In genomic region chr17:35097164-35097655, GRCm38 (mm10) we compare ENCODE assay signal across 13 mouse cellular contexts. TPM values are rescaled to one million over a fixed set of nuclear protein-coding genes. Genes with fewer than 3 reads are reported as not detected.
DNase-seq lines count a peak whose midpoint lies in the region; ATAC-seq and TF ChIP-seq lines count a peak whose summit lies in the region.
"Had no signal": no experiment of that assay in that cellular context is flagged by ENCODE, and none has a peak within 500 bp of the region (broad histone marks: within the 10 kb centered on the region; RNA-seq: fewer than 3 reads in every experiment).

No protein-coding gene starts in this region.

- H3K4me2 ChIP-seq in midbrain, embryonic 11.5 days, result no peak overlapping the region
- H3K4me2 ChIP-seq in midbrain, embryonic 15.5 days, result no peak overlapping the region
- H3K4me2 ChIP-seq in hindbrain, embryonic 11.5 days (replicated peaks; ENCODE audit: low read depth, low read length), result no peak overlapping the region
- no peak overlapping the region for H3K4me2 ChIP-seq in heart, embryonic 11.5 days

- H3K4me3 ChIP-seq in gastrocnemius, adult 2 months, result no peak overlapping the region
- no peak overlapping the region for H3K4me3 ChIP-seq in midbrain, embryonic 11.5 days (ENCODE audit: low read depth, low read length)
- H3K4me3 ChIP-seq in midbrain, embryonic 15.5 days, result no peak overlapping the region
- H3K4me3 ChIP-seq in hindbrain, embryonic 11.5 days (ENCODE audit: low read depth, low read length), result no peak overlapping the region
- no peak overlapping the region for H3K4me3 ChIP-seq in heart, embryonic 11.5 days (ENCODE audit: low read depth, low read length)
- H3K4me3 ChIP-seq: erythroblast, embryonic 14.5 days had no signal

- DNase-seq in gastrocnemius, adult 2 months, result no peak
- no peak for DNase-seq in gastrocnemius, postnatal 10 days
- peak; percentile 73 for DNase-seq in midbrain, embryonic 11.5 days (ENCODE audit: low spot score, missing footprints)
- peak; percentile 78 to 79 for DNase-seq in cerebellum, postnatal 10 days
- DNase-seq in right cerebral cortex, postnatal 25 days, result peak; percentile 60
- DNase-seq in hindbrain, embryonic 11.5 days (ENCODE audit: low spot score), result no peak
- DNase-seq: midbrain, embryonic 14.5 days had no signal

- no peaks in the 10 kb centered on the region for H3K27me3 ChIP-seq in midbrain, embryonic 11.5 days (ENCODE audit: control insufficient read depth, insufficient read depth, low read length)
- H3K27me3 ChIP-seq in midbrain, embryonic 15.5 days (replicated peaks), result no peaks in the 10 kb centered on the region
- no peaks in the 10 kb centered on the region for H3K27me3 ChIP-seq in hindbrain, embryonic 11.5 days (ENCODE audit: control insufficient read depth, insufficient read depth, low read length)
- H3K27me3 ChIP-seq in heart, embryonic 11.5 days (ENCODE audit: control insufficient read depth, insufficient read depth, low read length), result no peaks in the 10 kb centered on the region

- peak; percentile 32; the same call in 1 of the 2 replicates for TF ChIP-seq CTCF in gastrocnemius, adult 2 months (IDR thresholded peaks at IDR 0.05)

- no peak for ATAC-seq in midbrain, embryonic 11.5 days (ENCODE audit: low FRiP score)
- no peak for ATAC-seq in midbrain, embryonic 15.5 days (replicated peaks)
- no peak for ATAC-seq in hindbrain, embryonic 11.5 days (ENCODE audit: low FRiP score)
- no peak for ATAC-seq in heart, embryonic 11.5 days (replicated peaks; ENCODE audit: insufficient number of reproducible peaks, low FRiP score, low TSS enrichment)
- ATAC-seq: hindbrain, postnatal 0 days had no signal

- H3K4me1 ChIP-seq in midbrain, embryonic 11.5 days (ENCODE audit: control insufficient read depth, insufficient read depth, low read length), result no peaks in the 10 kb centered on the region
- no peaks in the 10 kb centered on the region for H3K4me1 ChIP-seq in midbrain, embryonic 15.5 days
- H3K4me1 ChIP-seq in hindbrain, embryonic 11.5 days (replicated peaks; ENCODE audit: control insufficient read depth, insufficient read depth, low read length), result no peaks in the 10 kb centered on the region
- peaks cover 4% of the 10 kb centered on the region; the same call in 1 of the 2 replicates for H3K4me1 ChIP-seq in heart, embryonic 11.5 days (ENCODE audit: control insufficient read depth, insufficient read depth, low read length)

- H3K9me3 ChIP-seq in midbrain, embryonic 11.5 days (ENCODE audit: control insufficient read depth, low read length), result no peaks in the 10 kb centered on the region
- no peaks in the 10 kb centered on the region for H3K9me3 ChIP-seq in midbrain, embryonic 15.5 days
- no peaks in the 10 kb centered on the region for H3K9me3 ChIP-seq in hindbrain, embryonic 11.5 days (ENCODE audit: control insufficient read depth, low read length)
- no peaks in the 10 kb centered on the region for H3K9me3 ChIP-seq in heart, embryonic 11.5 days (replicated peaks; ENCODE audit: control insufficient read depth, low read length)

- WGBS in midbrain, embryonic 11.5 days, result 70% methylated on average over 12 of the region's 12 CpGs
- 70% methylated on average over 12 of the region's 12 CpGs for WGBS in midbrain, embryonic 15.5 days
- WGBS in hindbrain, embryonic 11.5 days, result 83% methylated on average over 12 of the region's 12 CpGs
- WGBS in heart, embryonic 11.5 days (ENCODE audit: insufficient replicate concordance), result 87% methylated on average over 12 of the region's 12 CpGs

- H3K9ac ChIP-seq in midbrain, embryonic 11.5 days (ENCODE audit: low read length), result no peak overlapping the region
- H3K9ac ChIP-seq in midbrain, embryonic 15.5 days, result no peak overlapping the region
- H3K9ac ChIP-seq in hindbrain, embryonic 11.5 days (ENCODE audit: low read depth, low read length), result no peak overlapping the region
- no peak overlapping the region for H3K9ac ChIP-seq in heart, embryonic 11.5 days (ENCODE audit: low read depth, low read length)

- intact Hi-C loops in gastrocnemius, adult 2 months (cut with DNase I), result no loop called here

- H3K27ac ChIP-seq in gastrocnemius, adult 2 months, result no peak overlapping the region
- H3K27ac ChIP-seq in midbrain, embryonic 11.5 days (ENCODE audit: low read depth, low read length), result no peak overlapping the region
- H3K27ac ChIP-seq in midbrain, embryonic 15.5 days, result no peak overlapping the region
- no peak overlapping the region for H3K27ac ChIP-seq in hindbrain, embryonic 11.5 days (ENCODE audit: low read depth, low read length)
- H3K27ac ChIP-seq in heart, embryonic 11.5 days (ENCODE audit: low read depth, low read length), result no peak overlapping the region
- H3K27ac ChIP-seq: hindbrain, postnatal 0 days had no signal

- peaks cover 10% of the 10 kb centered on the region for H3K36me3 ChIP-seq in midbrain, embryonic 11.5 days (ENCODE audit: control insufficient read depth, insufficient read depth, low read length)
- peaks cover 39% of the 10 kb centered on the region for H3K36me3 ChIP-seq in midbrain, embryonic 15.5 days (replicated peaks)
- H3K36me3 ChIP-seq in hindbrain, embryonic 11.5 days (ENCODE audit: control insufficient read depth, insufficient read depth, low read length), result peaks cover 6% of the 10 kb centered on the region; the same call in 1 of the 2 replicates
- peaks cover 29% of the 10 kb centered on the region for H3K36me3 ChIP-seq in heart, embryonic 11.5 days (ENCODE audit: control insufficient read depth, insufficient read depth, low read length)

RNA-seq across cellular contexts. Expression of gene Abhd16a, which starts 8.1 kb away (rescaled TPM):
- total RNA-seq in gastrocnemius, adult 2 months (2021), result 10 to 100 TPM; 74.2 to 99.7 TPM
- 10 to 100 TPM; 59.1 to 65.0 TPM for total RNA-seq in gastrocnemius, postnatal 10 days (2021)
- 40.5 and 45.2 TPM in 2 replicates for polyA plus RNA-seq in midbrain, embryonic 11.5 days (2014; fragmentation: Nextera tagmentation; extraction: Ambion mirVana)
- 105 and 113 TPM in 2 replicates for polyA plus RNA-seq in midbrain, embryonic 15.5 days (2015; fragmentation: Nextera tagmentation; extraction: Ambion mirVana)
- polyA plus RNA-seq in hindbrain, embryonic 11.5 days (2014; fragmentation: Nextera tagmentation; extraction: Ambion mirVana), result 40.2 and 45.1 TPM in 2 replicates
- polyA plus RNA-seq in heart, embryonic 11.5 days (2014; fragmentation: Nextera tagmentation; extraction: Ambion mirVana), result 47.4 and 51.2 TPM in 2 replicates

RNA-seq across cellular contexts. Expression of gene Ly6g5c, which starts 10.9 kb away (rescaled TPM):
- not detected for total RNA-seq in gastrocnemius, adult 2 months (2021)
- not detected for total RNA-seq in gastrocnemius, postnatal 10 days (2021)
- polyA plus RNA-seq in midbrain, embryonic 11.5 days (2014; fragmentation: Nextera tagmentation; extraction: Ambion mirVana), result not detected in 2 replicates
- polyA plus RNA-seq in midbrain, embryonic 15.5 days (2015; fragmentation: Nextera tagmentation; extraction: Ambion mirVana), result not detected in 2 replicates
- not detected in 2 replicates for polyA plus RNA-seq in hindbrain, embryonic 11.5 days (2014; fragmentation: Nextera tagmentation; extraction: Ambion mirVana)
- polyA plus RNA-seq in heart, embryonic 11.5 days (2014; fragmentation: Nextera tagmentation; extraction: Ambion mirVana), result not detected in 2 replicates
- total RNA-seq: granulocyte monocyte progenitor cell, adult 5-6 weeks; hindbrain, postnatal 0 days had no signal
- polyA plus RNA-seq: erythroblast, embryonic 14.5 days; hindbrain, postnatal 0 days; limb, embryonic 14.5 days; midbrain, embryonic 14.5 days had no signal

RNA-seq across cellular contexts. Expression of gene Ly6g6f, which starts 11.8 kb away (rescaled TPM):
- not detected for total RNA-seq in gastrocnemius, adult 2 months (2021)
- total RNA-seq in gastrocnemius, postnatal 10 days (2021), result under 1 TPM in 1 of 2 experiments, not detected in 1; 0.23 TPM
- 0.28 and 0.74 TPM in 2 replicates for polyA plus RNA-seq in midbrain, embryonic 11.5 days (2014; fragmentation: Nextera tagmentation; extraction: Ambion mirVana)
- polyA plus RNA-seq in midbrain, embryonic 15.5 days (2015; fragmentation: Nextera tagmentation; extraction: Ambion mirVana), result not detected in 2 replicates
- 0.29 and 0.52 TPM in 2 replicates for polyA plus RNA-seq in hindbrain, embryonic 11.5 days (2014; fragmentation: Nextera tagmentation; extraction: Ambion mirVana)
- 1.8 TPM in 2 replicates for polyA plus RNA-seq in heart, embryonic 11.5 days (2014; fragmentation: Nextera tagmentation; extraction: Ambion mirVana)
- total RNA-seq: granulocyte monocyte progenitor cell, adult 5-6 weeks; hindbrain, postnatal 0 days had no signal
- polyA plus RNA-seq: hindbrain, postnatal 0 days; midbrain, embryonic 14.5 days had no signal

RNA-seq across cellular contexts. Expression of gene Ly6g5b, which starts 18.0 kb away (rescaled TPM):
- under 1 TPM in 1 of 2 experiments, not detected in 1; 0.36 TPM for total RNA-seq in gastrocnemius, adult 2 months (2021)
- under 1 TPM in 1 of 2 experiments, not detected in 1; 0.34 TPM for total RNA-seq in gastrocnemius, postnatal 10 days (2021)
- 0.86 and 1.2 TPM in 2 replicates for polyA plus RNA-seq in midbrain, embryonic 11.5 days (2014; fragmentation: Nextera tagmentation; extraction: Ambion mirVana)
- polyA plus RNA-seq in midbrain, embryonic 15.5 days (2015; fragmentation: Nextera tagmentation; extraction: Ambion mirVana), result 1.1 and 2.2 TPM in 2 replicates
- polyA plus RNA-seq in hindbrain, embryonic 11.5 days (2014; fragmentation: Nextera tagmentation; extraction: Ambion mirVana), result 0.89 and 0.96 TPM in 2 replicates
- 0.36 and 0.56 TPM in 2 replicates for polyA plus RNA-seq in heart, embryonic 11.5 days (2014; fragmentation: Nextera tagmentation; extraction: Ambion mirVana)
- total RNA-seq: granulocyte monocyte progenitor cell, adult 5-6 weeks had no signal

RNA-seq across cellular contexts. Expression of gene Ly6g6d, which starts 19.3 kb away (rescaled TPM):
- 1 to 10 TPM in 1 of 2 experiments, under 1 TPM in 1; 0.50 to 1.9 TPM for total RNA-seq in gastrocnemius, adult 2 months (2021)
- total RNA-seq in gastrocnemius, postnatal 10 days (2021), result under 1 TPM in 1 of 2 experiments, not detected in 1; 0.97 TPM
- 0.97 and 1.5 TPM in 2 replicates for polyA plus RNA-seq in midbrain, embryonic 11.5 days (2014; fragmentation: Nextera tagmentation; extraction: Ambion mirVana)
- polyA plus RNA-seq in midbrain, embryonic 15.5 days (2015; fragmentation: Nextera tagmentation; extraction: Ambion mirVana), result 1.9 and 2.5 TPM in 2 replicates
- 1.0 and 2.7 TPM in 2 replicates for polyA plus RNA-seq in hindbrain, embryonic 11.5 days (2014; fragmentation: Nextera tagmentation; extraction: Ambion mirVana)
- 2.0 and 2.2 TPM in 2 replicates for polyA plus RNA-seq in heart, embryonic 11.5 days (2014; fragmentation: Nextera tagmentation; extraction: Ambion mirVana)
- total RNA-seq: granulocyte monocyte progenitor cell, adult 5-6 weeks had no signal
- polyA plus RNA-seq: erythroblast, embryonic 14.5 days had no signal

Comparison
In these comparisons a context has a peak if more than half of its experiments do, and no peak if none do; other contexts are left out.
1. DNase-seq: peak in midbrain, embryonic 11.5 days (single experiment), cerebellum, postnatal 10 days (2 of 2) and right cerebral cortex, postnatal 25 days (single experiment); none in gastrocnemius, adult 2 months (single experiment), gastrocnemius, postnatal 10 days (single experiment) and hindbrain, embryonic 11.5 days (single experiment).